ENCODE assay signal across 19 mouse cellular contexts in the genomic region with DNA sequence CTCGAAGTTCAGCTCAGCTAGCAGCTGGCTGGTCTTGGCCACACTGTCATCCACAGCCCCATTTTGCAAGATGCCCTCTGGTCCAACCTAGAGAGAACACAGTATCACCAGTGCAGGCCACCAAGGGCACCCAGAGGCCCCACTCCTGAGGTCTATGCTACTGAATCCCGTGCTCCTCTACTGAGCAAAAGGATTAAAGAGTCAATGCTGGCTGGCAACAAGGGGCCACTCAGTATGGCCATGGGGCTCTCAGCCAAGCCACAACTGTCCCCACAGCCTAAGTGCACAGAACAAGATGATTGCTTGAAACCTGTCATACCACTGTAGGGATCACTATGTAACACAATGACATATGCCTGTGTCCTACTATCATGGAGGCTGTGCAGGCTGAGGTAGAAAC. TPM values are rescaled to one million over a fixed set of nuclear protein-coding genes. Genes with fewer than 3 reads are reported as not detected.
DNase-seq lines count a peak whose midpoint lies in the region; ATAC-seq lines count a peak whose summit lies in the region.
"Had no signal": no experiment of that assay in that cellular context is flagged by ENCODE, and none has a peak within 500 bp of the region (broad histone marks: within the 10 kb centered on the region; RNA-seq: fewer than 3 reads in every experiment).

No protein-coding gene starts in this region.

- H3K27me3 ChIP-seq in liver, embryonic 12.5 days (replicated peaks): no peaks in the 10 kb centered on the region
- no peaks in the 10 kb centered on the region for H3K27me3 ChIP-seq in liver, embryonic 11.5 days (replicated peaks; ENCODE audit: control insufficient read depth, insufficient read depth, low read length)
- H3K27me3 ChIP-seq in embryonic facial prominence, embryonic 13.5 days: no peaks in the 10 kb centered on the region
- H3K27me3 ChIP-seq in limb, embryonic 13.5 days: no peaks in the 10 kb centered on the region
- H3K27me3 ChIP-seq: forebrain, embryonic 13.5 days; heart, embryonic 13.5 days; lung, embryonic 15.5 days; Patski; stomach, embryonic 15.5 days had no signal

- WGBS in liver, embryonic 12.5 days (ENCODE audit: insufficient replicate concordance): 80% methylated on average over 2 of the region's 2 CpGs
- 77% methylated on average over 2 of the region's 2 CpGs for WGBS in liver, embryonic 11.5 days
- whole genome bisulfite sequencing in embryonic facial prominence, embryonic 13.5 days: 87% methylated on average over 2 of the region's 2 CpGs
- WGBS in limb, embryonic 13.5 days: 83% methylated on average over 2 of the region's 2 CpGs

- H3K4me2 ChIP-seq in liver, embryonic 12.5 days: no peak overlapping the region
- H3K4me2 ChIP-seq in liver, embryonic 11.5 days: no peak overlapping the region
- H3K4me2 ChIP-seq in embryonic facial prominence, embryonic 13.5 days: no peak overlapping the region
- H3K4me2 ChIP-seq in limb, embryonic 13.5 days (replicated peaks): no peak overlapping the region
- H3K4me2 ChIP-seq: forebrain, embryonic 13.5 days; heart, embryonic 13.5 days; hindbrain, embryonic 14.5 days; lung, embryonic 15.5 days; stomach, embryonic 15.5 days had no signal

- no peaks in the 10 kb centered on the region for H3K9me3 ChIP-seq in liver, embryonic 12.5 days (replicated peaks)
- no peaks in the 10 kb centered on the region for H3K9me3 ChIP-seq in liver, embryonic 11.5 days (ENCODE audit: control insufficient read depth, low read length)
- no peaks in the 10 kb centered on the region for H3K9me3 ChIP-seq in embryonic facial prominence, embryonic 13.5 days
- no peaks in the 10 kb centered on the region for H3K9me3 ChIP-seq in limb, embryonic 13.5 days
- H3K9me3 ChIP-seq: forebrain, embryonic 13.5 days; heart, embryonic 13.5 days; lung, embryonic 15.5 days; midbrain, embryonic 10.5 days; stomach, embryonic 15.5 days had no signal

- ATAC-seq in liver, embryonic 12.5 days: no peak
- no peak for ATAC-seq in liver, embryonic 11.5 days (replicated peaks; ENCODE audit: low FRiP score)
- no peak for ATAC-seq in embryonic facial prominence, embryonic 13.5 days (ENCODE audit: insufficient number of reproducible peaks, insufficient read depth, low FRiP score, low TSS enrichment, low read depth)
- no peak for ATAC-seq in limb, embryonic 13.5 days (ENCODE audit: low FRiP score, low read depth)
- ATAC-seq: Patski had no signal

- peak; percentile 57 to 71 for DNase-seq in adrenal gland, postnatal 36 days
- DNase-seq in adrenal gland, adult 8-10 months: no peak
- no peak for DNase-seq in liver, embryonic 11.5 days (ENCODE audit: low spot score)
- no peak for DNase-seq in left cerebral cortex, adult 18-20 months (ENCODE audit: low spot score in 2 of 2)
- DNase-seq in kidney, adult 18-20 months: no peak
- DNase-seq: gastrocnemius, postnatal 36 days; heart, adult 2 months; right cerebral cortex, adult 18-20 months had no signal

- H3K36me3 ChIP-seq in liver, embryonic 12.5 days: peaks cover 93% of the 10 kb centered on the region
- H3K36me3 ChIP-seq in liver, embryonic 11.5 days (ENCODE audit: control insufficient read depth, insufficient read depth, low read length): peaks cover 49% of the 10 kb centered on the region
- H3K36me3 ChIP-seq in embryonic facial prominence, embryonic 13.5 days: peaks cover 71% of the 10 kb centered on the region
- peaks cover 72% of the 10 kb centered on the region for H3K36me3 ChIP-seq in limb, embryonic 13.5 days

- peaks cover 51% of the 10 kb centered on the region for H3K4me1 ChIP-seq in liver, embryonic 12.5 days
- H3K4me1 ChIP-seq in liver, embryonic 11.5 days (replicated peaks; ENCODE audit: control insufficient read depth, insufficient read depth, low read length): peaks cover 37% of the 10 kb centered on the region
- H3K4me1 ChIP-seq in embryonic facial prominence, embryonic 13.5 days: peaks cover 38% of the 10 kb centered on the region
- H3K4me1 ChIP-seq in limb, embryonic 13.5 days: peaks cover 45% of the 10 kb centered on the region

- H3K9ac ChIP-seq in liver, embryonic 12.5 days: no peak overlapping the region
- H3K9ac ChIP-seq in liver, embryonic 11.5 days (ENCODE audit: low read depth, low read length): no peak overlapping the region
- H3K9ac ChIP-seq in embryonic facial prominence, embryonic 13.5 days: peak overlapping the region; percentile 51; the same call in 1 of the 2 replicates
- H3K9ac ChIP-seq in limb, embryonic 13.5 days: no peak overlapping the region
- H3K9ac ChIP-seq: heart, embryonic 13.5 days; hindbrain, embryonic 14.5 days; lung, embryonic 15.5 days; stomach, embryonic 15.5 days had no signal

- no peak overlapping the region for H3K4me3 ChIP-seq in liver, embryonic 12.5 days
- no peak overlapping the region for H3K4me3 ChIP-seq in liver, embryonic 11.5 days (ENCODE audit: low read depth, low read length)
- no peak overlapping the region for H3K4me3 ChIP-seq in embryonic facial prominence, embryonic 13.5 days
- H3K4me3 ChIP-seq in limb, embryonic 13.5 days: no peak overlapping the region
- H3K4me3 ChIP-seq: forebrain, embryonic 13.5 days; heart, adult 2 months; heart, embryonic 13.5 days; lung, embryonic 15.5 days; midbrain, embryonic 10.5 days; stomach, embryonic 15.5 days had no signal

- H3K27ac ChIP-seq in liver, embryonic 12.5 days: peak overlapping the region; percentile 49; the same call in 1 of the 2 replicates
- no peak overlapping the region; the same call in 1 of the 2 replicates for H3K27ac ChIP-seq in liver, embryonic 11.5 days (ENCODE audit: low read depth, low read length)
- peak overlapping the region; percentile 62 for H3K27ac ChIP-seq in embryonic facial prominence, embryonic 13.5 days
- peak overlapping the region; percentile 44; the same call in 1 of the 2 replicates for H3K27ac ChIP-seq in limb, embryonic 13.5 days
- H3K27ac ChIP-seq: forebrain, embryonic 13.5 days; heart, adult 2 months; heart, embryonic 13.5 days; hindbrain, embryonic 14.5 days; lung, embryonic 15.5 days; midbrain, embryonic 10.5 days; stomach, embryonic 15.5 days had no signal

RNA-seq across cellular contexts. Expression of gene Upf1, which starts 8.8 kb away (rescaled TPM):
- 10 to 100 TPM; 62.2 to 67.6 TPM for total RNA-seq in adrenal gland, postnatal 36 days (2021)
- 10 to 100 TPM; 64.2 to 82.6 (median 76.1) TPM for total RNA-seq in adrenal gland, adult 8-10 months (2022)
- polyA plus RNA-seq in liver, embryonic 12.5 days (2016; fragmentation: Nextera tagmentation; extraction: Ambion mirVana): 30.4 and 30.5 TPM in 2 replicates
- polyA plus RNA-seq in liver, embryonic 11.5 days (2014; fragmentation: Nextera tagmentation; extraction: Ambion mirVana): 21.1 and 23.7 TPM in 2 replicates
- 20.3 and 22.1 TPM in 2 replicates for polyA plus RNA-seq in embryonic facial prominence, embryonic 13.5 days (2015; fragmentation: Nextera tagmentation; extraction: Ambion mirVana)
- 18.7 and 19.5 TPM in 2 replicates for polyA plus RNA-seq in limb, embryonic 13.5 days (2015; fragmentation: Nextera tagmentation; extraction: Ambion mirVana)
- 10 to 100 TPM; 64.1 to 73.7 TPM for total RNA-seq in left cerebral cortex, adult 18-20 months (2021)

RNA-seq across cellular contexts. Expression of gene Gdf1, which starts 14.7 kb away (rescaled TPM):
- total RNA-seq in adrenal gland, postnatal 36 days (2021): under 1 TPM in 1 of 2 experiments, not detected in 1; 0.30 TPM
- total RNA-seq in adrenal gland, adult 8-10 months (2022): 1 to 10 TPM in 2 of 4 experiments, under 1 TPM in 2; 0.70 to 1.6 (median 1.1) TPM
- polyA plus RNA-seq in liver, embryonic 12.5 days (2016; fragmentation: Nextera tagmentation; extraction: Ambion mirVana): 1.0 and 1.5 TPM in 2 replicates
- 1.6 and 2.6 TPM in 2 replicates for polyA plus RNA-seq in liver, embryonic 11.5 days (2014; fragmentation: Nextera tagmentation; extraction: Ambion mirVana)
- polyA plus RNA-seq in embryonic facial prominence, embryonic 13.5 days (2015; fragmentation: Nextera tagmentation; extraction: Ambion mirVana): 2.2 and 4.2 TPM in 2 replicates
- 0.78 and 2.7 TPM in 2 replicates for polyA plus RNA-seq in limb, embryonic 13.5 days (2015; fragmentation: Nextera tagmentation; extraction: Ambion mirVana)
- 10 to 100 TPM; 16.4 to 19.1 TPM for total RNA-seq in left cerebral cortex, adult 18-20 months (2021)
- total RNA-seq: heart, adult 2 months; heart, postnatal 14 days had no signal

RNA-seq across cellular contexts. Expression of gene Cers1, which starts 28.7 kb away (rescaled TPM):
- 1 to 10 TPM; 1.8 to 2.2 TPM for total RNA-seq in adrenal gland, postnatal 36 days (2021)
- 1 to 10 TPM; 2.8 to 5.3 (median 4.1) TPM for total RNA-seq in adrenal gland, adult 8-10 months (2022)
- polyA plus RNA-seq in liver, embryonic 12.5 days (2016; fragmentation: Nextera tagmentation; extraction: Ambion mirVana): 0.45 and 0.63 TPM in 2 replicates
- polyA plus RNA-seq in liver, embryonic 11.5 days (2014; fragmentation: Nextera tagmentation; extraction: Ambion mirVana): 1.1 and 1.2 TPM in 2 replicates
- polyA plus RNA-seq in embryonic facial prominence, embryonic 13.5 days (2015; fragmentation: Nextera tagmentation; extraction: Ambion mirVana): 9.3 and 9.4 TPM in 2 replicates
- polyA plus RNA-seq in limb, embryonic 13.5 days (2015; fragmentation: Nextera tagmentation; extraction: Ambion mirVana): 10.0 and 10.2 TPM in 2 replicates
- 10 to 100 TPM; 86.4 to 94.3 TPM for total RNA-seq in left cerebral cortex, adult 18-20 months (2021)

RNA-seq across cellular contexts. Expression of gene Comp, which starts 29.1 kb away (rescaled TPM):
- not detected for total RNA-seq in adrenal gland, postnatal 36 days (2021)
- under 1 TPM in 3 of 4 experiments, not detected in 1; 0.17 to 0.61 (median 0.27) TPM for total RNA-seq in adrenal gland, adult 8-10 months (2022)
- 0.27 and 0.63 TPM in 2 replicates for polyA plus RNA-seq in liver, embryonic 12.5 days (2016; fragmentation: Nextera tagmentation; extraction: Ambion mirVana)
- polyA plus RNA-seq in liver, embryonic 11.5 days (2014; fragmentation: Nextera tagmentation; extraction: Ambion mirVana): 0.43 and 0.48 TPM in 2 replicates
- polyA plus RNA-seq in embryonic facial prominence, embryonic 13.5 days (2015; fragmentation: Nextera tagmentation; extraction: Ambion mirVana): 0.59 and 0.81 TPM in 2 replicates
- 26.4 and 40.8 TPM in 2 replicates for polyA plus RNA-seq in limb, embryonic 13.5 days (2015; fragmentation: Nextera tagmentation; extraction: Ambion mirVana)
- under 1 TPM; 0.30 to 0.33 TPM for total RNA-seq in left cerebral cortex, adult 18-20 months (2021)

RNA-seq across cellular contexts. Expression of gene Cope, which starts 42.0 kb away (rescaled TPM):
- 100 to 1,000 TPM; 194 to 215 TPM for total RNA-seq in adrenal gland, postnatal 36 days (2021)
- 100 to 1,000 TPM; 190 to 236 (median 226) TPM for total RNA-seq in adrenal gland, adult 8-10 months (2022)
- polyA plus RNA-seq in liver, embryonic 12.5 days (2016; fragmentation: Nextera tagmentation; extraction: Ambion mirVana): 205 and 212 TPM in 2 replicates
- 281 and 298 TPM in 2 replicates for polyA plus RNA-seq in liver, embryonic 11.5 days (2014; fragmentation: Nextera tagmentation; extraction: Ambion mirVana)
- 315 and 327 TPM in 2 replicates for polyA plus RNA-seq in embryonic facial prominence, embryonic 13.5 days (2015; fragmentation: Nextera tagmentation; extraction: Ambion mirVana)
- polyA plus RNA-seq in limb, embryonic 13.5 days (2015; fragmentation: Nextera tagmentation; extraction: Ambion mirVana): 340 and 345 TPM in 2 replicates
- 100 to 1,000 TPM; 141 to 145 TPM for total RNA-seq in left cerebral cortex, adult 18-20 months (2021)

Comparison
In these comparisons a context has a peak if more than half of its experiments do, and no peak if none do; other contexts are left out.
1. DNase-seq: peak in adrenal gland, postnatal 36 days (2 of 2); none in adrenal gland, adult 8-10 months (single experiment), liver, embryonic 11.5 days (single experiment), left cerebral cortex, adult 18-20 months (0 of 2) and kidney, adult 18-20 months (single experiment).